Mouse (Mus musculus) urinary bladder, postnatal 36 days (tissue): ENCODE results near the gene Sh3bp5l.
"Not testable (repeated sequence)": the region's sequence is repeated elsewhere in the genome, so short reads cannot be mapped to it uniquely, and the experiment has no call there.

Experiments used
- DNase-seq, 2 experiments: peaks; one replicate each; pipeline ENCODE4 v3.0.0; 2022; ENCODE audit warnings: low spot score in 2 of 2, mixed read lengths in 1 of 2

Gene Sh3bp5l

GRCm38 (mm10) chr11:58322824-58323569 lies 7.5 kb upstream of the Sh3bp5l start:
- DNase-seq = peak; percentile 96 to 97

DNA sequence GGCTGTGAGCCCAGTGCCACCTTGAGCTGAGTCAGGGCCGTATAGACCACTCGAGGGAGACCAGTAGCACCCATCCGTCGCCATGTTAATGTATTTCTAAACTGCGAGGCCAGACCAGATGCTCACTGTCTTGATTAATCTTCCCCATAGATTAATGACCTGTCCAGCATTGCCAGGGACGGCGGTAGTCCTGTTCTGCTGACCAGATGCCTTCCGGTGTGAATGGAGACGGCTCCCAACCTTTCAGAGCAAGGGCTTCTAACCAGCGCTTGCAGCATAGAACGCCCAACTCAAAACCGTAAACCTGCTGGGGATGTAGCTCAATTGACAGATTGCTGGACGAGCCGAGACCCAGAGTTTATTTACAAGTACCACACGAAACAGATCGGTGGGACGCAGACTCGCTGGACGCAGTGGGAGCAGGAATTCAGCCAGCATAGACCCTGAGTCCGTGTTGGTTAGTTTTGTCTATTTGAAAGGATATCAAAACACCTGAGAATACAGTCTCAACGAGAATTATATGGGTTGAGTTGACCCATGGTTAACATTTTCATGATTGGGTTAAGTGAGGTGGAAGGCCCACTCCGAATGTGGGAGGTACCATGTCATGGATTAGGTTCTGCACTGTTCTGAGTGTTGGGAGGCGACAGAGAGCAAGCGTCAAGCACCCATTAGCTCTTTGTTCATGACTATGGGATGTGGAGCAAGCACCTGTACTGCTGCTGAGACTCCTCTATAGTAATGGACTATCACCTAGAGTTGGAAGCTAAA lies 6.8 kb upstream of the Sh3bp5l start:
- DNase-seq = no peak

GRCm38 (mm10) chr11:58324614-58325229 lies 5.8 kb upstream of the Sh3bp5l start:
- DNase-seq = no peak

- DNase-seq = no peak
Observed at GRCm38 (mm10) chr11:58326781-58327180, 3.7 kb upstream of the Sh3bp5l start.

DNA sequence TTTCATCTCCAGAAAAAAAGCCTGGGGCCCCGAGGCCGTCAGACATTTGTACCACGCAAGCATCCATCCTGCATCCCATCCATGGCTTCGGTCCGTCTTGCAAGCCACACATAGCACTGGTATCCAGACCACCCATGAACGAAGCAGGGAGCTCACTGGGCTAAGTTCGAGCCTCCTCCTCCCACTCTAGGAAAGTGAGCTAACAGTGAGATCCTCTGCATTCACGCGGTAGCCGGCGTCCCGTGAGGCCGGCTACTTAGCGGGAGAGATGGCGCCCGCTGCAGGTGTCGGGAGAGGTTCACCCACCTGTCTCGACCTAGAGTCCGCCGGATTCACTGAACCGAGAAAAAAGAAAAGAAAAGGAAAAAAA lies 633 bp upstream of the Sh3bp5l start:
- no peak for DNase-seq

DNA sequence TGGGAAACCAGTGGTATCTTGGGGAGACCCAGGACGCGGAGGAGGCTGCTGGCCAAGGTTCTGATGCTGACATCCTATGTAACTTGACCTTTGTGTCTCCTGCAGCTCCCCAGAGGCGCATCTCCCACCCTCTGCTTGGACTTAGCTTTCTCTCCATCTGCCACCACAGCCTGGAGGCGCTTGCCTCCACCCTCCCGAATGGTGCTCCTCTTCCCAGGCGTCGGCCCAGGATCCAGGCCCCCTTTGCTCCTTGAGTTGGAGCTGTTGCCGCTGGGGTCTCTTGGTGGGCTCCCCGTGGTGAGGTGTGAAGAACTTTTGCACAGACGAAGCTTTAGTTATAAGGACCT lies 598 bp downstream of the Sh3bp5l start:
- DNase-seq = no peak

- no peak for DNase-seq
Observed at GRCm38 (mm10) chr11:58331546-58331945, 1.0 kb downstream of the Sh3bp5l start.

GRCm38 (mm10) chr11:58334746-58335145 lies 4.2 kb downstream of the Sh3bp5l start:
- DNase-seq = no peak

DNA sequence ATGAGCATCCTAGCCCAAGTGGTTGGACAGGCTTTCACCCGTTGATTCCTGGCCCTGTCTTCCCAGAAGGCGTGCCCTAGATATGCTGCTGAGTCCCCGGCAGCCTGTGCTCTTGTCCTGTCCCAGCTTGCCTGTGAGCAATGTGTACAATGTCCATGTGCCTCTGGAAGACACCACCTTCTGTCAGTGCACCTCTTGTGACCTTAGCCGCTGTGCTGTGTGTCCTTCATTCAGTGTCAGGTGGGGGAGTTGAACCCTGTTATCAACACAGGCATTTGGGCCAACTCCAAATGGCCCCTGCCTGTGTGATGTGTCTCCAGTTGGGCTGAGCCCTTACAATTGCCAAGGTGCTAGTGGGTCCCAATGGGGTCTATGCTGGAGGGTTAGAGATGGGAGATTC lies 16.2 kb downstream of the Sh3bp5l start:
- peak in 1 of 2 experiments; percentile 17 for DNase-seq

- DNase-seq = no peak
Observed at GRCm38 (mm10) chr11:58350628-58351027, 20.1 kb downstream of the Sh3bp5l start.

GRCm38 (mm10) chr11:58351179-58351578 lies 20.7 kb downstream of the Sh3bp5l start:
- no peak for DNase-seq

- no peak for DNase-seq
Observed at GRCm38 (mm10) chr11:58352681-58353548, 22.4 kb downstream of the Sh3bp5l start.

- DNase-seq = no peak
Observed at GRCm38 (mm10) chr11:58353709-58354108, 23.2 kb downstream of the Sh3bp5l start.

- DNase-seq = no peak
Observed at GRCm38 (mm10) chr11:58354476-58354875, 24.0 kb downstream of the Sh3bp5l start.

- no peak for DNase-seq
Observed at GRCm38 (mm10) chr11:58354927-58355326, 24.4 kb downstream of the Sh3bp5l start.

DNA sequence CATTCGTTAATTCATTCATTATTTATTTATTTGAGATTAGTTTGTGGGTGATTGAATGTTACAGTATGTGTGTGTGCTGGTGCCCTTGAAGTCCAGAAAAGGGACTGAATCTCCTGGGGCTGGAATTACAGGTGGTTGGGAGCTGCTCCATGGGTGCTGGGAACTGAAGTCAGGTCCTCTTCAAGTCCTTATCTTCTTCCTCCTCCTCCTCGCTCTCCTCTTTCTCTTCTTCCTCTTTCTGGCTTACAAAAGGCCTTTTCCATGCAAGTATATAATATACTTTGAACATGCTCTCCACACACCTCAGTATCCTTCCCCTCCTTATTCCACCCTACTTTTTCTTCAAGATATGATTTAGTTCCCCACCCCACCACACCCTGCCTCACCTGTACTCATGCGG lies 26.5 kb downstream of the Sh3bp5l start:
- no peak for DNase-seq

- no peak for DNase-seq
Observed at GRCm38 (mm10) chr11:58357844-58358534, 27.5 kb downstream of the Sh3bp5l start.

GRCm38 (mm10) chr11:58362562-58362961 lies 32.0 kb downstream of the Sh3bp5l start:
- not testable (repeated sequence) for DNase-seq

- no peak for DNase-seq
Observed at GRCm38 (mm10) chr11:58364454-58364853, 33.9 kb downstream of the Sh3bp5l start.

GRCm38 (mm10) chr11:58366191-58366590 lies 35.7 kb downstream of the Sh3bp5l start:
- not testable (repeated sequence) for DNase-seq

DNA sequence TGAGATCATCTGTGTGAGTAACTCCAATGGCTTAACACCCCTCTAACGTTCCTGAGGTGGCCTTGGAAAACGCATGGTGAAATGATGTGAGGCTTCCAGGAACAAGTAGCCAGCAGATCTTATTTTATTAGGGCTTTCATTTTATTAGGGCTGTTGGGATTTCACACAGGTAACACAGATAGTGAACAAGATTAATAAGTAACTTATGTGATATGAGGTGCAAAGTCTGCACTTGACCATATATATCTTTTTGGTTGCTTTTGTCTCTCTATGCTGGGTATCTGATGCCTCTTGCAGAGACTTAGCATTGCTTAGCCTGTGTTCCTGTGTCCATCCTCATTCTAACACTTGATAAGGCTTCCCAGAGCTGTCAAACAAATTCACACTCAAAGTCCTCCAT lies 46.7 kb downstream of the Sh3bp5l start:
- no peak for DNase-seq
